Mouse (Mus musculus) kidney, postnatal 10 days (tissue): Measurements from ENCODE around the gene Mymx.
"Not testable (repeated sequence)": the region's sequence is repeated elsewhere in the genome, so short reads cannot be mapped to it uniquely, and the experiment has no call there.

ENCODE experiments used
- DNase-seq: peaks from one replicate; pipeline ENCODE4 v3.0.0; 2021; ENCODE audit warnings: mixed read lengths

Gene Mymx

GRCm38 (mm10) chr17:45601877-45602304, at the start of gene Mymx:
Gene Mymx, minus strand, starts transcription at chr17:45602102.
- DNase-seq: peak; percentile 71

GRCm38 (mm10) chr17:45644185-45644584, 42.3 kb upstream of the Mymx start:
- DNase-seq: no peak

- DNase-seq: peak; percentile 86
These were observed 40.8 kb upstream of the Mymx start for GRCm38 (mm10) chr17:45642701-45643100.

- DNase-seq: no peak
These were observed 40.1 kb upstream of the Mymx start for GRCm38 (mm10) chr17:45641981-45642380.

GRCm38 (mm10) chr17:45638596-45639295, 36.8 kb upstream of the Mymx start:
- DNase-seq: no peak

GRCm38 (mm10) chr17:45634033-45634432, 32.1 kb upstream of the Mymx start:
- DNase-seq: no peak

GRCm38 (mm10) chr17:45631940-45632339, 30.0 kb upstream of the Mymx start:
- no peak for DNase-seq

GRCm38 (mm10) chr17:45630992-45631391, 29.1 kb upstream of the Mymx start:
- DNase-seq: no peak

- peak; percentile 82 for DNase-seq
These were observed 28.2 kb upstream of the Mymx start for GRCm38 (mm10) chr17:45629861-45630694.

GRCm38 (mm10) chr17:45628885-45629855, 27.3 kb upstream of the Mymx start:
- peak; percentile 65 for DNase-seq

- DNase-seq: no peak
These were observed 26.3 kb upstream of the Mymx start for GRCm38 (mm10) chr17:45628160-45628559.

- peak; percentile 83 for DNase-seq
These were observed 24.8 kb upstream of the Mymx start for GRCm38 (mm10) chr17:45626577-45627134.

- DNase-seq: not testable (repeated sequence)
These were observed 21.5 kb upstream of the Mymx start for GRCm38 (mm10) chr17:45623425-45623824.

GRCm38 (mm10) chr17:45619386-45620256, 17.7 kb upstream of the Mymx start:
- DNase-seq: peak; percentile 73

GRCm38 (mm10) chr17:45618941-45619385, 17.1 kb upstream of the Mymx start:
- peak; percentile 81 for DNase-seq

- no peak for DNase-seq
These were observed 15.8 kb upstream of the Mymx start for GRCm38 (mm10) chr17:45617655-45618054.

GRCm38 (mm10) chr17:45616679-45617078, 14.8 kb upstream of the Mymx start:
- no peak for DNase-seq

GRCm38 (mm10) chr17:45616046-45616650, 14.2 kb upstream of the Mymx start:
- no peak for DNase-seq

- DNase-seq: no peak
These were observed 11.0 kb upstream of the Mymx start for GRCm38 (mm10) chr17:45612921-45613320.

- no peak for DNase-seq
These were observed 10.1 kb upstream of the Mymx start for GRCm38 (mm10) chr17:45612008-45612407.
